Mouse (Mus musculus): ENCODE results near the gene Tyw1. TPM values are rescaled to one million over a fixed set of nuclear protein-coding genes. Genes with fewer than 3 reads are reported as not detected.
A peak's percentile ranks its signal among the peaks of the same experiment; 100 is the strongest.
"Not testable (repeated sequence)": the region's sequence is repeated elsewhere in the genome, so short reads cannot be mapped to it uniquely, and the experiment has no call there.

Gene Tyw1
- polyA plus RNA-seq, 1 experiment from 2014 or later, result 22.9 TPM

DNA sequence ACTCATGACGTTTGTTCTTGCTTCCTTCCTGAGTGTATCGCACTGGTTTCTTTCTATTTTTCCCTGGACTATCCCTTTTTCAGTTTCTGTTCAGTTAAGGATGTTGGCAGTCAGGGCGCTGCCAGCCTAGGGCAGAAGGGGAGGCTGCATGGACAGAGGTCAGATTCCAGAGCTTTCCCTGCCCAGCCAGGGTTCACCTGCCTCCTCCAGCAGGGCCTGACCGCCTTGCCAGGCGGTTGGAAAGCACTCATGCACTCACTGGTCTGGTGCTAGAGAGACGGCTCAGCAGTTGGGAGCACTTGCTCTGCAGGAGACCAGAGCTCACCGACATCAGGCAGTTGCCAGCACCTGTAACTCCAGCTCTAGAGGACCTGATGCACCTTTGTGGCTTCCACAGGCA, 16.2 kb upstream of the Tyw1 start:
- 93% methylated on average over 7 of the region's 7 CpGs for WGBS
- Histone ChIP-seq H3K9ac (no peak overlapping the region), H3K4me1 (no peaks in the 10 kb centered on the region), H3K9me3 (no peaks in the 10 kb centered on the region), H3K4me2 (no peak overlapping the region), H3K27me3 (replicated peaks) (no peaks in the 10 kb centered on the region), H3K27ac (no peak overlapping the region), H3K4me3 (no peak overlapping the region), H3K36me3 (replicated peaks) (peaks cover 67% of the 10 kb centered on the region)
- no peak for ATAC-seq (replicated peaks)

DNA sequence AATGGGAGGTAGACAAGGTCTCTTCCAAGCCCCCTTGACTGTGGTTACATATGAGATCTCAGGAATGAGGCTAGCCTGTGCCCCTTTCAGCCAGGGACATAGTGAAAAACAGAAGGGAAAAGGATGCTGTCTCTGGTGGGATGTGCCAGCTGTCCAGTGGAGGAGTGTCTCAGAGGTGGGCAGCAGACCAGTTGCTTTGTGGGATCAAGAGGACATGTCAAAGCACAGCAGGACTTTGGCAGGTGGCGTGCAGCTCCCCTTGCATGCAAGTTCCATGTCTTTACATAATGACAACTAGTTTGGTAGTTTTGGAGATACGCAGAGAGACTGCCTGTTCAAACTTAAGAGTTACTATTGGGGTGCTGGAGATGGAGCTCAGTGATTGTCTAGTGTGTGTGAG, 15.6 kb upstream of the Tyw1 start:
- Histone ChIP-seq H3K4me3 (no peak overlapping the region), H3K4me1 (no peaks in the 10 kb centered on the region), H3K9me3 (no peaks in the 10 kb centered on the region), H3K36me3 (replicated peaks) (peaks cover 67% of the 10 kb centered on the region), H3K9ac (no peak overlapping the region), H3K4me2 (no peak overlapping the region), H3K27me3 (replicated peaks) (no peaks in the 10 kb centered on the region), H3K27ac (no peak overlapping the region)
- 95% methylated on average over 2 of the region's 2 CpGs for WGBS
- no peak for ATAC-seq (replicated peaks)

DNA sequence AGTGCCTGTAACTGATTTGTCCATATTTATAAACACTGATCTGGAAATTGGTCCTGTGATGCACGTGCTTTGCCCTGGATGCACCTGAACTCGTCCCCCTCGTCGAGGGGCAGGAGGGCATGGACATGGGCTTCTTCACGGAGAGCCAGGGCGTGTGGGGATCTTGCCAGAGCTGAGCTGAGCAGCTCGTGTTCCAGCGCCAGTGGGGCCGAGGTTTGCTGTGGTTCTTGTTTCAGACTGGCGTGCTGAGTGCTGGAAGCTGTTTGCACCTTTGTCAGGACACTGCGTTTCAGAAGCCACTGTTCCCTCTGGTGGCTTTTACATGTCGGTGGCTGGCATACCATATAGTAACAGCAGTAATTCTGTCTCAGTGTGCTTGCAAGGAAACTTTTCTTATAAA, 14.0 kb upstream of the Tyw1 start:
- H3K4me3 ChIP-seq, result no peak overlapping the region
- no peaks in the 10 kb centered on the region for H3K9me3 ChIP-seq
- peaks cover 67% of the 10 kb centered on the region for H3K36me3 ChIP-seq (replicated peaks)
- no peak overlapping the region for H3K4me2 ChIP-seq
- no peak for ATAC-seq (replicated peaks)
- H3K4me1 ChIP-seq, result no peaks in the 10 kb centered on the region
- H3K9ac ChIP-seq, result no peak overlapping the region
- WGBS, result 92% methylated on average over 12 of the region's 12 CpGs
- H3K27ac ChIP-seq, result no peak overlapping the region
- no peaks in the 10 kb centered on the region for H3K27me3 ChIP-seq (replicated peaks)

DNA sequence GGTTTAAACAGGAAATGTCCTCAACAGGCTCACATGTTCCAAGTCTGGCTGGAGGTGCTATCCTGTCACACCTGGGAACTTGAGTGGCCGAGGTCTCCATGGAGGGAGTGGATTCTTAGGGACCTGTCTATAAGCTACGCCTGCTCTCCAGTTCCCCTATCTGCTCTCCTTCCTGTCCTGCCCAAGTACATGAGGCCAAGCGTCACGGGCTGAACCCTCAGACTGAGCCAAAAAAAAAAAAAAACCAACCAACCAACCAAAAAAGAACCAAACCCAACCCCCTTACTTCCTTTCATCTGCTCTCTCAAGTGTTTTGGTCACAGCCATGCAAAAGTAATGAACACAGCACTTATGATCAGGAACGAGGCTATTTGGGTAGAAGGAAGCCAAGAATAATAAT, 7.6 kb upstream of the Tyw1 start:
- 84% methylated on average over 5 of the region's 5 CpGs for WGBS
- no peak overlapping the region for H3K9ac ChIP-seq
- no peak overlapping the region for H3K4me3 ChIP-seq
- no peaks in the 10 kb centered on the region for H3K9me3 ChIP-seq
- H3K4me1 ChIP-seq, result no peaks in the 10 kb centered on the region
- H3K27me3 ChIP-seq (replicated peaks), result no peaks in the 10 kb centered on the region
- H3K4me2 ChIP-seq, result no peak overlapping the region
- H3K36me3 ChIP-seq (replicated peaks), result peaks cover 79% of the 10 kb centered on the region
- no peak overlapping the region for H3K27ac ChIP-seq
- ATAC-seq (replicated peaks), result no peak

DNA sequence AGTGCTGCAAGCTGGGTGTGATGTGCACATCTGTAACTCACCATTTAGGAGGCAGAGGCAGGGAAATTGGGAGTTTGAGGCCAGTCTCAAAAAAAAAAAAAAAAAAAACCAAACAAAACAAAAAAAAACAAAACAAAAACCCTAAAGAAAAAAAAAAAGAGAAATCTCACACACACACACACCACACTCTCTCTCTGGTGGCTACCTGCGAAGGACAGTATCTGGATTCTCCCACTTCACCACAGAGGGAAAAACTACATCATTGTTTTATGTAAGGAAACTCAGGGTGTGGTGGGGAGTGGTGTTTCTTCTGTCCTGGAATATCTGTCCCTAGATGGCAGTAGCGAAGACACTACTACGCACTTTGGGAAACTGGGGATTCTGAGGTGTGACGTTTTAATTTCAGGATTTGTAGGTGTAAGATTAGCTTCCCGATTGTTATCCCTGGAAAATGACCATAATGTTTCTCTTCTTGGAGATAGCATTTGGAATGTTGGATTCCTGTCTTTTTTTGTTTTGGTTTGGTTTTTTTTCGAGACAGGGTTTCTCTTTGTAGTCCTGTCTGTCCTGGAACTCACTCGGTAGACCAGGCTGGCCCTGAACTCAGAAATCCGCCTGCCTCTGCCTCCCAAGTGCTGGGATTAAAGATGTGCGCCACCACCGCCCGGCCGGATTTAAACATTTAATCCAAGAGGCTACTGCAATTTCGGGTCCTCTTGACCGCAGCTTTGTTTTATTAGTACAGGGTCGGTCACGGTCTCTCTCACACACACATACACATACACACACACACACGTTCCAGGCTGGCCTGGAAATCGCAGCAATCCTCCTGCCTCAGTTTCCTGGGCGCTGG, 1.0 kb upstream of the Tyw1 start:
- Histone ChIP-seq H3K27ac (peak overlapping the region; percentile 86), H3K36me3 (replicated peaks) (peaks cover 36% of the 10 kb centered on the region), H3K9me3 (no peaks in the 10 kb centered on the region), H3K27me3 (replicated peaks) (no peaks in the 10 kb centered on the region), H3K4me2 (peak overlapping the region; percentile 80), H3K4me3 (peak overlapping the region; percentile 89), H3K4me1 (peaks cover 28% of the 10 kb centered on the region), H3K9ac (peak overlapping the region; percentile 88)
- WGBS, result 21% methylated on average over 19 of the region's 19 CpGs
- ATAC-seq (replicated peaks), result no peak

DNA sequence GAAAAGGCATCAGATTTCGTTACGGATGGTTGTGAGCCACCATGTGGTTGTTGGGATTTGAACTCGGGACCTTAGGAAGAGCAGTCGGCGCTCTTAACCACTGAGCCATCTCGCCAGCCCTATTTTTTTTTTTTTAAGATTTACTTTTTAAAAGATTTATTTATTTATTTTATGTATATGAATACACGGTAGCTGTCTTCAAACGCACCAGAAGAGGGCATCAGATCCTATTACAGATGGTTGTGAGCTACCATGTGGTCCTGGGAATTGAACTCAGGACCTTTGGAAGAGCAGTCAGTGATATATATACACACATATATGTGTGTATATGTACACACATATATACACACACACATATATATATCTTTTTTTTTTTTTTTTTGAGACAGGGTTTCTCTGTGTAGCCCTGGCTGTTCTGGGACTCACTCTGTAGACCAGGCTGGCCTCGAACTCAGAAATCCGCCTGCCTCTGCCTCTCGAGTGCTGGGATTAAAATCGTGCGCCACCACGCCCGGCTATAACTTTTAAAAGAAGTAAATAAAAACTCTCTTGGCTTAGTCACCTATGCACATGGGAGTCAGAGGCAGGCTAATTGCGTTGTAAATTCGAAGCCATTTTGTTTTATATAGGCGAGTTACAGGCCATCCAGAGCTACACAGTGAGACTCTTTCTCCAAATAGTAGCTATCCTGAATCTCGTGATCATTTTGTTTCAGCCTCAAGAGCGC, 543 bp downstream of the Tyw1 start:
- Histone ChIP-seq H3K4me3 (peak overlapping the region; percentile 89), H3K36me3 (replicated peaks) (peaks cover 22% of the 10 kb centered on the region), H3K4me1 (peaks cover 28% of the 10 kb centered on the region), H3K4me2 (peak overlapping the region; percentile 80), H3K27ac (peak overlapping the region; percentile 86; the same call in 1 of the 2 replicates)
- not testable (repeated sequence) for H3K27me3 ChIP-seq (replicated peaks); H3K9me3 ChIP-seq; H3K9ac ChIP-seq
- ATAC-seq (replicated peaks), result peak; percentile 10; the same call in 1 of the 2 replicates
- 32% methylated on average over 20 of the region's 20 CpGs for WGBS

DNA sequence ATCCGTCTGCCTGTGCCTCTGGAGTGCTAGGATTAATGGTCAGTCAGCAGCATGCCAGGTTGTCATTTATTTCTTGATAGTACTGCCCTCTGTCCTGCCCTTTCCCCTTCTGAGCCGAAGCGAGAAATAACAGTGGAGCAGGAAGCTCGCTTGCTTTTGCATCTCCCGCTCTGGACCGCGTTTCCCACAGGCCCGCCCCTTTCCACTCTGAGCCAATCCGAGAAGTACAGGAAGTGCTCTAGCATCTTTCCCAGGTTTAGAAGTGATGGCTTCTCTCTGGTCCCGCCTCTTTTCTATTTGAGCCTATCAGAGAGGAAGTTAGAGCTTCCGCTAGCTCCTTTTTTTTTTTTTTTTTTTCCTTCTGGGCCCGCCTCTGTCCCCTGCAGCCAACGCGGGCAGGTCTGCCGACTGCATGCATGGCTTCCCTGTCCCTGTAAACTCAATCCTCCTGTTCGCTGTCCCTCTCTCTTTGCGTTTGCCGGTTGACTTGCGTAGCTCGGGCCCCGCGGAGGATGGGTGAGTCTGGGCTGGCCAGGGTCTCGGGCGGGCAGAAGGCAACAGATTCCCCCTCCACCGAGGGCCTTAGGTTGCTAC, 1.4 kb downstream of the Tyw1 start:
- Histone ChIP-seq H3K36me3 (replicated peaks) (peaks cover 15% of the 10 kb centered on the region), H3K4me3 (peak overlapping the region; percentile 70), H3K27ac (peak overlapping the region; percentile 78), H3K4me1 (peaks cover 28% of the 10 kb centered on the region), H3K9me3 (no peaks in the 10 kb centered on the region), H3K4me2 (peak overlapping the region; percentile 80), H3K27me3 (replicated peaks) (no peaks in the 10 kb centered on the region), H3K9ac (peak overlapping the region; percentile 85)
- peak; percentile 95 for ATAC-seq (replicated peaks)
- WGBS, result under 1% methylated on average over 25 of the region's 25 CpGs

DNA sequence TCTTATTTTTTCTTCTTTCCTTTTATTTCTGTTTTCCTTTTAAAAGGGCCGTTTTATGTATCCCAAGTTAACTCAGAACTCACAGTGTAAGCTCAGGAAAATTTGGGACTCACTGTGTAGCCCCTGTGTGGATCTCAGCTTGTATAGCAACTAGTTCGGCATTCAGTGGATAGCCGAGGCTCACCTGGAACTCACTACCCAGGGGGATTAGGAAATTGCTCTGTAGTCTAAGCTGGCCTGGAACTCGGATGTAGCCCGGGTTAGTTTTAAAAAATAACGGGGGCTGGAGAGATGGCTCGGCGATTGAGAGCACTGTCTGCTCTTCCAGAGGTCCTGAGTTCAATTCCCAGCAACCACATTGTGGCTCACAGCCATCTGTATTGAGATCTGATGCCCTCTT, 1.9 kb downstream of the Tyw1 start:
- no peak for ATAC-seq (replicated peaks)
- Histone ChIP-seq H3K9ac (peak overlapping the region; percentile 85), H3K36me3 (replicated peaks) (peaks cover 10% of the 10 kb centered on the region), H3K4me1 (peaks cover 28% of the 10 kb centered on the region), H3K4me3 (peak overlapping the region; percentile 70), H3K4me2 (peak overlapping the region; percentile 80), H3K9me3 (no peaks in the 10 kb centered on the region), H3K27me3 (replicated peaks) (no peaks in the 10 kb centered on the region), H3K27ac (peak overlapping the region; percentile 78)
- 12% methylated on average over 8 of the region's 8 CpGs for WGBS

DNA sequence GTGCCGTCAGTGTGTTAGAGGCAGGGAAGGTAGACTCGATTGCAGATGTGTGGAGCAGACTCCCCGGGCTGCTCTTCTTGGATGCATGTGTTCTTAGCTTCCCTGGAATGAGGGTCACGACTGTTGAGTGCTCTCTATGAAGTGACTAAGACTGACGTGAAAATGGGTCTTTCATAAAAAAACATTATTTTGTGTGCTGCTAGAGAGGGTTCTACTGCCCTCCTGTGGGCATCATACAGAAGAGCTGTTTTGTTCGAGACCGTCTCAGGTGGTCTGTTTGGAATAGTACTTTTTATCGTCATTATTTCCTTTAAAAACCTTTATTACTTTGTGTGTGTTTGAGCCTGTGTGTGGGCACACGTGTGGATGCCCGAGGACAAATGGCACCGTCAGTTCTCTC, 8.0 kb downstream of the Tyw1 start:
- WGBS, result 75% methylated on average over 11 of the region's 11 CpGs
- no peaks in the 10 kb centered on the region for H3K27me3 ChIP-seq (replicated peaks)
- no peak for ATAC-seq (replicated peaks)
- H3K27ac ChIP-seq, result no peak overlapping the region
- H3K4me1 ChIP-seq, result no peaks in the 10 kb centered on the region
- H3K4me3 ChIP-seq, result no peak overlapping the region
- peaks cover 10% of the 10 kb centered on the region for H3K36me3 ChIP-seq (replicated peaks)
- H3K9ac ChIP-seq, result no peak overlapping the region
- H3K9me3 ChIP-seq, result no peaks in the 10 kb centered on the region
- no peak overlapping the region for H3K4me2 ChIP-seq

DNA sequence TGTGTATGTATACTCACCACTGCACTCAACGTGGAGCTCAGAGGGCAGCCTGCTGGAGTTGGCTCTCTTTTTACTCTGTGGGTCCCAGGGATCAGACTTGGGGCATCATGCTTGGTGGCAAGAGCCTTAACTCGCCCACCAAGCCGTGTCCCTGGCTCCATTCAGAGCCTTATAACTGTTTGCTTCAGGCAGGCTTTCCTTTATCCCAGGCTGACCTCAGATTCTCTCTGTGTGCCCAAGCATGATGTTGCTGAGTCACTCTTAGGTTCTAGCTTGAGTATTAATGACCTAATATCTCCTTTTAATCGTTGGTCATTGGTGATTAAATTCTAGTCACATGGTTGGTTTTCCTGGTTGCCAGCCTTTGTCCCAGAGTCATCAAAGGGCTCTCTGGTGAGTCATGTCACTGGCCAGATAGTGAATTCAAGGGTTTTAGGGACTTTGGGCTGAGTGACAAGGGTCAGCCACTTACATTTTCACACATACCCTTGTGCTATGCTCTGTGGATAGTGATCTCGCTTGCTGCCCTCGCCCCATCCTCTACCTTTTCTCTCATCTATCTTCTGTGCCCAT, 9.1 kb downstream of the Tyw1 start:
- Histone ChIP-seq H3K4me3 (no peak overlapping the region), H3K36me3 (replicated peaks) (peaks cover 10% of the 10 kb centered on the region)
- 93% methylated on average over 6 of the region's 6 CpGs for WGBS

DNA sequence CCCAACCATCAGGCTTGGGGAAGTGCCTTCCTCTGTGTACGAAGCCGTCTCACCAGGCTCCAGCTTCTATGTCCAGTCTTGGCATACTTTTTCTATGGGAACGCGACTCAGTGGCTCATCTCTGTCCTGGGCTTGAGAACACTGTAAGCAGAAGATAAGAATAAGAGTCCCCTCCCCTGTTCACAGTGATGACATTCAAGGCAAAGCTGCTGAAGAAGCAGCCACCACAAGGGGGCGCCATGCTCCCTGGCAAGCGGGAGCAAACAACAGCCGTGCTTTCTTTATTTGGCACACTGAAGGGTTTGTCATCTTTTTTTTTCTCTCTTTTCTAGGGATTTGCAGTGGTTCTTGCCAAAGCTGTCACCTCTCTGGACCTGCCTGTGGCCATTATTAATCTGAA, 11.2 kb downstream of the Tyw1 start:
- Histone ChIP-seq H3K9ac (no peak overlapping the region), H3K27ac (no peak overlapping the region), H3K4me1 (no peaks in the 10 kb centered on the region), H3K4me2 (no peak overlapping the region), H3K36me3 (replicated peaks) (peaks cover 13% of the 10 kb centered on the region), H3K4me3 (no peak overlapping the region), H3K27me3 (replicated peaks) (no peaks in the 10 kb centered on the region), H3K9me3 (no peaks in the 10 kb centered on the region)
- ATAC-seq (replicated peaks), result no peak
- WGBS, result 89% methylated on average over 7 of the region's 7 CpGs

More for the DNA sequence above, 9.1 kb downstream of the Tyw1 start:
- no peak overlapping the region for H3K4me2 ChIP-seq
- no peaks in the 10 kb centered on the region for H3K27me3 ChIP-seq (replicated peaks)
- no peak for ATAC-seq (replicated peaks)
- no peaks in the 10 kb centered on the region for H3K9me3 ChIP-seq
- no peak overlapping the region for H3K27ac ChIP-seq
- H3K9ac ChIP-seq, result no peak overlapping the region
- no peaks in the 10 kb centered on the region for H3K4me1 ChIP-seq

DNA sequence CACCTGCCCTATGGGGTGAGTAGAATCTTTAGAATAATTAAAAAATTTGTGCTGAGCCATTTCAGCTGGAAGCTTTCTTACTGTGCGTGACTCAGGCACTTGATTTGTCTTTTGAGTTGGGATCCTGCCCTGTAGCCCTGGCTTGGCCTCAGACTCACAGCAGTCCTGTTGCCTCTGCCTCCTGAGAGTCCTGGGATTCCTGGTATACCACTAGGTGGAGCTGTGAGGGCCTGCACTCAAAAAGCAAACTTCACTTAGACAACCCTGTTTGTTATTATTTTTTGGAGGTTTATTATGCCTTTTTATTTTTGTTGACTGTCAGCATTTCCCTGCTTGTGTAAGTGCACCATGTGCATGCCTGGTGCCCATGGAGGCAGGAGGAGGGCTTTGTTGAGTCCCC, 11.9 kb downstream of the Tyw1 start:
- Histone ChIP-seq H3K27ac (no peak overlapping the region), H3K4me1 (no peaks in the 10 kb centered on the region), H3K9ac (no peak overlapping the region), H3K27me3 (replicated peaks) (no peaks in the 10 kb centered on the region), H3K9me3 (no peaks in the 10 kb centered on the region), H3K4me2 (no peak overlapping the region), H3K4me3 (no peak overlapping the region), H3K36me3 (replicated peaks) (peaks cover 14% of the 10 kb centered on the region)
- WGBS, result 86% methylated on average over 1 of the region's 1 CpGs
- no peak for ATAC-seq (replicated peaks)
